Mouse (Mus musculus): ENCODE data around the gene Rgs17. TPM values are rescaled to one million over a fixed set of nuclear protein-coding genes. Genes with fewer than 3 reads are reported as not detected.
"Not testable (repeated sequence)": the region's sequence is repeated elsewhere in the genome, so short reads cannot be mapped to it uniquely, and the experiment has no call there.

The Rgs17 gene
- 16.2 and 18.7 TPM in 2 replicates for polyA plus RNA-seq (2012; rRNA removed)

- Histone ChIP-seq H3K27me3 (ENCODE audit: control insufficient read depth, insufficient read depth, low read length) (no peaks in the 10 kb centered on the region), H3K27ac (ENCODE audit: insufficient read depth, low read length) (no peak within 1 kb of the TSS), H3K4me3 (replicated peaks; ENCODE audit: insufficient read depth, low read depth, low read length) (peak within 1 kb of the TSS; percentile 57), H3K4me1 (ENCODE audit: control insufficient read depth, insufficient read depth, low read length) (no peaks in the 10 kb centered on the region)
- DNase-seq, result peak; percentile 73 to 78
- no peak for TF ChIP-seq POLR2A (IDR thresholded peaks at IDR 0.05; ENCODE audit: borderline replicate concordance, insufficient read depth, low read length)
- TF ChIP-seq CTCF (IDR thresholded peaks at IDR 0.05; ENCODE audit: borderline replicate concordance, insufficient read depth, low read depth, low read length), result no peak
- 1% methylated on average over 35 of the region's 35 CpGs for WGBS
Observed at GRCm38 (mm10) chr10:5922294-5922828, at the start of gene Rgs17. TSS of gene Rgs17 (minus strand) at chr10:5922400.

- no peak for TF ChIP-seq CTCF (IDR thresholded peaks at IDR 0.05; ENCODE audit: borderline replicate concordance, insufficient read depth, low read depth, low read length)
- TF ChIP-seq POLR2A (IDR thresholded peaks at IDR 0.05; ENCODE audit: borderline replicate concordance, insufficient read depth, low read length), result no peak
- H3K27me3 ChIP-seq (ENCODE audit: control insufficient read depth, insufficient read depth, low read length), result no peaks in the 10 kb centered on the region
- 78% methylated on average over 2 of the region's 2 CpGs for WGBS
- no peak for DNase-seq
- no peak overlapping the region for H3K27ac ChIP-seq (ENCODE audit: insufficient read depth, low read length)
- no peaks in the 10 kb centered on the region for H3K4me1 ChIP-seq (ENCODE audit: control insufficient read depth, insufficient read depth, low read length)
- no peak overlapping the region for H3K4me3 ChIP-seq (replicated peaks; ENCODE audit: insufficient read depth, low read depth, low read length)
Observed at GRCm38 (mm10) chr10:5967655-5968054, 45.5 kb upstream of the Rgs17 start.

- DNase-seq; H3K4me1 ChIP-seq (ENCODE audit: control insufficient read depth, insufficient read depth, low read length); H3K27me3 ChIP-seq (ENCODE audit: control insufficient read depth, insufficient read depth, low read length); H3K27ac ChIP-seq (ENCODE audit: insufficient read depth, low read length); H3K4me3 ChIP-seq (replicated peaks; ENCODE audit: insufficient read depth, low read depth, low read length): not testable (repeated sequence)
Observed at GRCm38 (mm10) chr10:5953787-5954186, 31.6 kb upstream of the Rgs17 start.

- Histone ChIP-seq H3K27me3 (ENCODE audit: control insufficient read depth, insufficient read depth, low read length) (no peaks in the 10 kb centered on the region), H3K4me3 (replicated peaks; ENCODE audit: insufficient read depth, low read depth, low read length) (no peak overlapping the region), H3K27ac (ENCODE audit: insufficient read depth, low read length) (no peak overlapping the region), H3K4me1 (ENCODE audit: control insufficient read depth, insufficient read depth, low read length) (no peaks in the 10 kb centered on the region)
- TF ChIP-seq POLR2A (IDR thresholded peaks at IDR 0.05; ENCODE audit: borderline replicate concordance, insufficient read depth, low read length) (no peak), CTCF (IDR thresholded peaks at IDR 0.05; ENCODE audit: borderline replicate concordance, insufficient read depth, low read depth, low read length) (no peak)
- no peak for DNase-seq
- WGBS, result 94% methylated on average over 5 of the region's 5 CpGs
Observed at GRCm38 (mm10) chr10:5924261-5924660, 2.1 kb upstream of the Rgs17 start.

GRCm38 (mm10) chr10:5923096-5923495 lies 896 bp upstream of the Rgs17 start:
- no peaks in the 10 kb centered on the region for H3K27me3 ChIP-seq (ENCODE audit: control insufficient read depth, insufficient read depth, low read length)

GRCm38 (mm10) chr10:5921771-5922170 lies 429 bp downstream of the Rgs17 start:
- Histone ChIP-seq H3K4me3 (replicated peaks; ENCODE audit: insufficient read depth, low read depth, low read length) (peak overlapping the region; percentile 57), H3K27ac (ENCODE audit: insufficient read depth, low read length) (no peak overlapping the region), H3K4me1 (ENCODE audit: control insufficient read depth, insufficient read depth, low read length) (no peaks in the 10 kb centered on the region), H3K27me3 (ENCODE audit: control insufficient read depth, insufficient read depth, low read length) (no peaks in the 10 kb centered on the region)
- peak; percentile 31 to 44 for DNase-seq
- TF ChIP-seq POLR2A (IDR thresholded peaks at IDR 0.05; ENCODE audit: borderline replicate concordance, insufficient read depth, low read length), result no peak
- TF ChIP-seq CTCF (IDR thresholded peaks at IDR 0.05; ENCODE audit: borderline replicate concordance, insufficient read depth, low read depth, low read length), result no peak
- WGBS, result under 1% methylated on average over 31 of the region's 31 CpGs

More at GRCm38 (mm10) chr10:5923096-5923495, 896 bp upstream of the Rgs17 start:
- WGBS, result 19% methylated on average over 9 of the region's 9 CpGs
- no peak overlapping the region for H3K27ac ChIP-seq (ENCODE audit: insufficient read depth, low read length)
- H3K4me1 ChIP-seq (ENCODE audit: control insufficient read depth, insufficient read depth, low read length), result no peaks in the 10 kb centered on the region
- DNase-seq, result peak in 1 of 2 experiments; percentile 9
- H3K4me3 ChIP-seq (replicated peaks; ENCODE audit: insufficient read depth, low read depth, low read length), result no peak overlapping the region
- TF ChIP-seq POLR2A (IDR thresholded peaks at IDR 0.05; ENCODE audit: borderline replicate concordance, insufficient read depth, low read length) (no peak), CTCF (IDR thresholded peaks at IDR 0.05; ENCODE audit: borderline replicate concordance, insufficient read depth, low read depth, low read length) (no peak)

- under 1% methylated on average over 12 of the region's 12 CpGs for WGBS
- Histone ChIP-seq H3K4me1 (ENCODE audit: control insufficient read depth, insufficient read depth, low read length) (no peaks in the 10 kb centered on the region), H3K27ac (ENCODE audit: insufficient read depth, low read length) (no peak overlapping the region), H3K4me3 (replicated peaks; ENCODE audit: insufficient read depth, low read depth, low read length) (peak overlapping the region; percentile 57), H3K27me3 (ENCODE audit: control insufficient read depth, insufficient read depth, low read length) (no peaks in the 10 kb centered on the region)
- peak; percentile 47 to 65 for DNase-seq
- TF ChIP-seq CTCF (IDR thresholded peaks at IDR 0.05; ENCODE audit: borderline replicate concordance, insufficient read depth, low read depth, low read length), result no peak
- TF ChIP-seq POLR2A (IDR thresholded peaks at IDR 0.05; ENCODE audit: borderline replicate concordance, insufficient read depth, low read length), result no peak
Observed at GRCm38 (mm10) chr10:5921031-5921551, 1.1 kb downstream of the Rgs17 start.

GRCm38 (mm10) chr10:5904399-5904798 lies 17.8 kb downstream of the Rgs17 start:
- Histone ChIP-seq H3K27me3 (ENCODE audit: control insufficient read depth, insufficient read depth, low read length) (no peaks in the 10 kb centered on the region), H3K4me3 (replicated peaks; ENCODE audit: insufficient read depth, low read depth, low read length) (no peak overlapping the region), H3K4me1 (ENCODE audit: control insufficient read depth, insufficient read depth, low read length) (no peaks in the 10 kb centered on the region), H3K27ac (ENCODE audit: insufficient read depth, low read length) (no peak overlapping the region)
- TF ChIP-seq CTCF (IDR thresholded peaks at IDR 0.05; ENCODE audit: borderline replicate concordance, insufficient read depth, low read depth, low read length) (no peak; the same call in 1 of the 2 replicates), POLR2A (IDR thresholded peaks at IDR 0.05; ENCODE audit: borderline replicate concordance, insufficient read depth, low read length) (no peak)
- peak in 1 of 2 experiments; percentile 42 for DNase-seq
- WGBS, result 50% methylated on average over 2 of the region's 2 CpGs

Measured in cerebellum, adult 2 months (tissue).